Mouse (Mus musculus) limb, embryonic 14.5 days (tissue): ENCODE data around the gene Cop1. TPM values are rescaled to one million over a fixed set of nuclear protein-coding genes. Genes with fewer than 3 reads are reported as not detected.

Source experiments
- ATAC-seq: fragments of 200-750 bp; cut with Nextera tagmentation; 2 replicates; pipeline ENCODE4 v1.8.0; 2017; ENCODE audit warnings: low read depth, moderate number of reproducible peaks, moderate TSS enrichment; ENCODE audit not compliant: low FRiP score
- DNase-seq: peaks from one replicate; pipeline ENCODE4 v3.0.0-alpha.2; 2015; ENCODE audit warnings: low spot score
- H3K27ac ChIP-seq: fragments of 300-500 bp; sonication (generic); replicated peaks from 2 replicates; pipeline ENCODE4 v1.5.1; 2014; ENCODE audit warnings: low read depth, mild to moderate bottlenecking, low read length, moderate library complexity, mixed read lengths
- H3K27me3 ChIP-seq: fragments of 300-500 bp; sonication (generic); 2 replicates; pipeline ENCODE4 v1.6.1; 2014; ENCODE audit warnings: low read length, mixed read lengths; ENCODE audit not compliant: control insufficient read depth, insufficient read depth
- H3K36me3 ChIP-seq: fragments of 300-500 bp; sonication (generic); 2 replicates; pipeline ENCODE4 v1.6.1; 2014; ENCODE audit warnings: mild to moderate bottlenecking, low read length, moderate library complexity, mixed read lengths; ENCODE audit not compliant: control insufficient read depth, insufficient read depth
- H3K4me1 ChIP-seq: fragments of 300-500 bp; sonication (generic); 2 replicates; pipeline ENCODE4 v1.6.1; 2014; ENCODE audit warnings: antibody characterized with exemption, low read length, mixed read lengths; ENCODE audit not compliant: control insufficient read depth, insufficient read depth
- H3K4me2 ChIP-seq: fragments of 300-500 bp; sonication (generic); replicated peaks from 2 replicates; pipeline ENCODE4 v1.6.1; 2014; ENCODE audit warnings: low read depth, mild to moderate bottlenecking, low read length, moderate library complexity; ENCODE audit not compliant: severe bottlenecking
- H3K4me3 ChIP-seq: fragments of 300-500 bp; sonication (generic); replicated peaks from 2 replicates; pipeline ENCODE4 v1.5.1; 2014; ENCODE audit warnings: low read length
- H3K9ac ChIP-seq: fragments of 300-500 bp; sonication (generic); 2 replicates; pipeline ENCODE4 v1.6.1; 2014; ENCODE audit warnings: mild to moderate bottlenecking, low read depth, low read length, moderate library complexity; ENCODE audit not compliant: severe bottlenecking
- H3K9me3 ChIP-seq: fragments of 300-500 bp; sonication (generic); 2 replicates; pipeline ENCODE4 v1.6.1; 2016; ENCODE audit warnings: low read length; ENCODE audit not compliant: control insufficient read depth
- POLR2A ChIP-seq: fragments of 200-500 bp; IDR thresholded peaks from 2 replicates; pipeline ENCODE4 v1.8.0; 2012; ENCODE audit warnings: inconsistent platforms, mild to moderate bottlenecking, moderate library complexity, borderline replicate concordance; ENCODE audit not compliant: insufficient read depth, insufficient read length; ENCODE audit errors: extremely low read depth
- WGBS: fragments of 180-500 bp; shearing (Covaris S2); extraction: QIAGEN DNeasy Blood & Tissue Kit; methylation state at CpG from one replicate; pipeline ENCODE4 v1.1.7; 2014; 5-methylcytosine and 5-hydroxymethylcytosine counted together
- polyA plus RNA-seq, 2 experiments: library from polyadenylated mRNA; depleted of rRNA in 1 of 2; stranded (reverse) in 1 of 2; unstranded in 1 of 2; fragments of >200 nt; fragmentation: Nextera tagmentation in 1 of 2; extraction: Ambion mirVana in 1 of 2; gene quantifications; 2 replicates each; pipeline versions ENCODE4 v1.2.1 to v1.2.3; 2012 to 2014

The Cop1 gene
- polyA plus RNA-seq, 2 experiments: 112 to 115 TPM

DNA sequence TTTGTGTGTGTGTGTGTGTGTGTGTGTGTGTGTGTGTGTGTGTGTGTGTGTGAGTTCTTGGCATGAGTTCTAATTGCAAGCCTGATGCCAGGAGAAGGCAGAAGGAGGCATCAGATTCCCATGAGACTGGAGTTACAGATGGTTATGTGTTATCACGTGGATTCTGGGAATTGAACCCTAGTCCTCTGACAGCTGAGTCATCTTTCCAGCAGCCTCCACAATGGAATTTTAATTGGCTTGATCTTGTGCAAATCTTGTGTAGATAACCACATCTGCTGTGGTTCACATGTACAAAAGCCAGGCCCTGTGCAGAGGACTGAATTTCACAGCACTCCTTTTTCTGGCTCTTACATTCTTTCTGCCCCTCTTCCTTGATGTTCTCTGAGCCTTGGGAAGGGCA lies 150.1 kb downstream of the Cop1 start:
- ATAC-seq (no peak), DNase-seq (no peak)
- Histone ChIP-seq H3K4me2 (no peak overlapping the region), H3K27me3 (no peaks in the 10 kb centered on the region), H3K27ac (no peak overlapping the region), H3K36me3 (no peaks in the 10 kb centered on the region), H3K9ac (no peak overlapping the region), H3K4me1 (no peaks in the 10 kb centered on the region), H3K9me3 (no peaks in the 10 kb centered on the region), H3K4me3 (no peak overlapping the region)
- TF ChIP-seq POLR2A: no peak
- WGBS: 57% methylated on average over 1 of the region's 1 CpGs

DNA sequence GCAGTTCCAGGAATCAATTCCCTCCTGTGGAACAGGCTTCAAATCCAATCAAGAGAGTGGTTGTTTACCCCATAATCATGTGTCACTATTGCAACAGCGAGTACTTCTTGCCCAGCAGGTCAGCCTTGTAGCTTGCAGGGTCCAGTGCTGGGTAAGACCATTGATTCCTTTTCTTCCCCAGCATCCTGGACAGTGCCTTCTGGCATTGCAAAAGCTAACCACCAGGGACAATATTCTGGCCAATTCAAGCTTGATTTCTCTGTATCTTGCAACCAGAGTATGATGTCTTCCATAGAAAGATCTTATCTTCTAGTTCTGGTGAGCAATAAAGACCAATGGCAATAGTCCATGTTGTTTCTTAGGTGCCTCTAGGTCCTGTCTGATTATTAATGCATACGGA lies 150.8 kb downstream of the Cop1 start:
- no peaks in the 10 kb centered on the region for H3K9me3 ChIP-seq
- no peak for DNase-seq
- no peaks in the 10 kb centered on the region for H3K27me3 ChIP-seq
- ATAC-seq: no peak
- no peaks in the 10 kb centered on the region for H3K4me1 ChIP-seq
- no peak overlapping the region for H3K27ac ChIP-seq
- H3K4me3 ChIP-seq: no peak overlapping the region
- no peak overlapping the region for H3K4me2 ChIP-seq
- no peak overlapping the region for H3K9ac ChIP-seq
- TF ChIP-seq POLR2A: no peak
- no peaks in the 10 kb centered on the region for H3K36me3 ChIP-seq
- WGBS: 77% methylated on average over 2 of the region's 2 CpGs

DNA sequence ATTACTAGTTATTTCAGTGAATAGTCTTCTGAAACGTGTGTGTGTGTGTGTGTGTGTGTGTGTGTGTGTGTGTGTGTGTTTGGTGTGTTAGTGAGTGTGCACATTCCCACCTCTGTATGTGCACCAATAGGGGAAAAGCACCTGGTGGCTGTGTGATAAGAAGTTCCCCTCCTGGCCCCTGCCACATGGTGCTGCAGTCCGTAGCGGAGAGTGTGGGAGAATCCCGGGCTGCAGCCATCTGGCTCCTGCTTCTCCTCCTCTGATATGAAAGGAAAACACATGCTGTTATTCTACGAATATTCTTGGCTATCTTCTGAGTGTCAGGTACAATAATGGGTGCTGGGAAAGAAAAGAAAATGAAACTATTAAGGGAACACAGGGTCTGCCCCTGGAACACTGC lies 154.3 kb downstream of the Cop1 start:
- Histone ChIP-seq H3K27me3 (no peaks in the 10 kb centered on the region), H3K9ac (no peak overlapping the region), H3K4me3 (no peak overlapping the region), H3K36me3 (no peaks in the 10 kb centered on the region), H3K4me2 (no peak overlapping the region), H3K27ac (no peak overlapping the region), H3K4me1 (no peaks in the 10 kb centered on the region), H3K9me3 (no peaks in the 10 kb centered on the region)
- 61% methylated on average over 5 of the region's 5 CpGs for whole genome bisulfite sequencing
- TF ChIP-seq POLR2A: no peak
- ATAC-seq: no peak
- no peak for DNase-seq

DNA sequence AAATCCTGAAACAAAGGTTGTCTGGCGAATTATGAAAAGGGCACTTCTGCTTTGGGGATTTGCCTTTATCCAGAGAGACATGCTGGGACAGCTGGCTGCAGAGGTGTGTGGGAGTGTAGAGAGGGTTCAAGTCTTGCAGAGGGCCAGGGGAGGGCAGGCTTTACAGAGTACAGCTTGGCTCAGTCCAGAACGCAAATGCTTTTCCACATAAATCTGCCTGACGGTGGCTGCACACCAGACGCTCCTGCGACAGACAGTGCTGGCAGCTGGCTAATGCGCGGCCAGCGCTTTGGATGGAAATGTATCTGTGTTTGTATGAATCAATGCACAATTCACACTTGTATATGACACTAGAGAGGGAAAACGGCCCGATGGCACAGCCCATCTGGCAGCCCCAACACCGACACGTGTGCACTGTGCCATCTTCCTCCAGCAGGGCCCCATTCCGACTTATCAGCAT lies 156.5 kb downstream of the Cop1 start:
- Histone ChIP-seq H3K9me3 (no peaks in the 10 kb centered on the region), H3K27ac (no peak overlapping the region), H3K4me3 (no peak overlapping the region), H3K4me2 (no peak overlapping the region), H3K9ac (no peak overlapping the region), H3K4me1 (peaks cover 8% of the 10 kb centered on the region), H3K36me3 (no peaks in the 10 kb centered on the region), H3K27me3 (no peaks in the 10 kb centered on the region)
- ATAC-seq: peak; percentile 39; the same call in 1 of the 2 replicates
- TF ChIP-seq POLR2A: no peak
- WGBS: 66% methylated on average over 13 of the region's 13 CpGs
- DNase-seq: no peak

DNA sequence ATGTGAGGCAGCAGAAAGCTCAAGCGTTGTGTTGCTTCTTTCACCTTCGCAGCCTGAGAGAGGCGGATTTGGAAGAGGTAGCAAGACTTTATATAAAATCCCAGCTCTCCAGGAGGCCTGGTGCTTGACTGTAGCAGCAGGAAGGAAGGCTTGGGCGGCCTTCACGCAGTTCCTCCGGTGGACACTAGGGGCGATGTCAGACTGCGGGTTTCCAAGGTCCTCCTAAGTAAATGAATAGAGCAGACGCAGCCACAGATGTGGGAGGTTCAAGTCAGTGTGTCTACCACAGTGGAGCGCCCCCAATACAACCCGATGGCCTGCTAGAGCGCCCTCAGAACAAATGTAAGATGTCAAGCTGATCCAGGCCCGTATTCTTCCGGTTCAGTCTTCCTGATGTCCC lies 157.9 kb downstream of the Cop1 start:
- DNase-seq (peak; percentile 61), ATAC-seq (no peak)
- 26% methylated on average over 14 of the region's 14 CpGs for WGBS

DNA sequence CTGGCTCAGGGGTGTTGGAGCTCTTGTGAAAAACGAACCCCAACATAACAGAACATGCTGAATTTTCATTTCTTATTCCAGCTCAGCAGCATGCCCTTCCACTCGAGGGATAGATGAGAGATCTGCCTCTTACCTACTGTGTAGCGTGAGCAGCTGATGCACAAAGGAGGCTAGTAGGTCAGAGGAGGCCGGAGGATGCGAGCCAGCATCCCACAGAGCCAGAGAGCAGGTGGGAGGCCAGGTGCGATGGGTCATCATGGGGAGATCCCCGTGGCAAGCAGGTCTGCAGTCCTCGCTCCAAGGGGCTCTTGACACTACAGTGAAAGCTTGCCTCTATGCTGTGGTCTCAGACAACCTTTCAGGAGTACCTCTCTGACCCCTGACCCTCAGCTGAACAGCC lies 160.5 kb downstream of the Cop1 start:
- Histone ChIP-seq H3K27me3 (no peaks in the 10 kb centered on the region; the same call in 1 of the 2 replicates), H3K27ac (peak overlapping the region; percentile 14; the same call in 1 of the 2 replicates), H3K4me1 (peaks cover 8% of the 10 kb centered on the region), H3K9me3 (no peaks in the 10 kb centered on the region), H3K36me3 (no peaks in the 10 kb centered on the region), H3K4me3 (no peak overlapping the region), H3K9ac (no peak overlapping the region), H3K4me2 (no peak overlapping the region)
- no peak for DNase-seq
- WGBS: 57% methylated on average over 6 of the region's 8 CpGs
- no peak for TF ChIP-seq POLR2A
- ATAC-seq: no peak

More for the DNA sequence above, 157.9 kb downstream of the Cop1 start:
- Histone ChIP-seq H3K27me3 (no peaks in the 10 kb centered on the region), H3K4me1 (peaks cover 8% of the 10 kb centered on the region), H3K9me3 (no peaks in the 10 kb centered on the region), H3K36me3 (no peaks in the 10 kb centered on the region), H3K9ac (no peak overlapping the region), H3K27ac (no peak overlapping the region), H3K4me2 (no peak overlapping the region), H3K4me3 (no peak overlapping the region)
- TF ChIP-seq POLR2A: no peak
